Mouse (Mus musculus) stomach, postnatal 0 days (tissue): ENCODE measurements around the gene Garnl3. TPM values are rescaled to one million over a fixed set of nuclear protein-coding genes. Genes with fewer than 3 reads are reported as not detected.

Experiments used
- ATAC-seq: fragments of 200-750 bp; cut with Nextera tagmentation; 2 replicates; pipeline ENCODE4 v1.8.0; 2017; ENCODE audit not compliant: low FRiP score, low TSS enrichment
- DNase-seq: peaks from one replicate; pipeline ENCODE4 v3.0.0-alpha.2; 2016; ENCODE audit warnings: low spot score
- H3K27ac ChIP-seq: fragments of 300-500 bp; sonication (generic); replicated peaks from 2 replicates; pipeline ENCODE4 v1.5.1; 2014; ENCODE audit warnings: mild to moderate bottlenecking, control low read depth
- H3K27me3 ChIP-seq: fragments of 300-500 bp; sonication (generic); 2 replicates; pipeline ENCODE4 v1.6.1; 2014; ENCODE audit warnings: low read length; ENCODE audit not compliant: control insufficient read depth, insufficient read depth
- H3K36me3 ChIP-seq: fragments of 300-500 bp; sonication (generic); 2 replicates; pipeline ENCODE4 v1.6.1; 2014; ENCODE audit warnings: low read length, mixed read lengths; ENCODE audit not compliant: control insufficient read depth, insufficient read depth
- H3K4me1 ChIP-seq: fragments of 300-500 bp; sonication (generic); replicated peaks from 2 replicates; pipeline ENCODE4 v1.6.1; 2014; ENCODE audit warnings: antibody characterized with exemption; ENCODE audit not compliant: control insufficient read depth, insufficient read depth
- H3K4me2 ChIP-seq: fragments of 300-500 bp; sonication (generic); replicated peaks from 2 replicates; pipeline ENCODE4 v1.6.1; 2014; ENCODE audit warnings: low read depth, mild to moderate bottlenecking, control low read depth, moderate library complexity
- H3K4me3 ChIP-seq: fragments of 300-500 bp; sonication (generic); 2 replicates; pipeline ENCODE4 v1.5.1; 2014; ENCODE audit warnings: low read depth, low read length, control low read depth
- H3K9ac ChIP-seq: fragments of 300-500 bp; sonication (generic); 2 replicates; pipeline ENCODE4 v1.6.1; 2014; ENCODE audit warnings: mild to moderate bottlenecking, low read length, control low read depth, mixed read lengths
- H3K9me3 ChIP-seq: fragments of 300-500 bp; sonication (generic); 2 replicates; pipeline ENCODE4 v1.6.1; 2016; ENCODE audit warnings: low read length; ENCODE audit not compliant: control insufficient read depth
- CTCF ChIP-seq: IDR thresholded peaks from 2 replicates; pipeline ENCODE4 v1.5.1; 2016; ENCODE audit warnings: antibody characterized with exemption, low read depth, mild to moderate bottlenecking, moderate library complexity
- EP300 ChIP-seq: optimal IDR thresholded peaks from 2 replicates; pipeline ENCODE3; 2016; ENCODE audit warnings: antibody characterized with exemption
- WGBS: fragments of 180-500 bp; shearing (Covaris S2); extraction: QIAGEN DNeasy Blood & Tissue Kit; methylation state at CpG from one replicate; pipeline ENCODE4 v1.1.7; 2014; 5-methylcytosine and 5-hydroxymethylcytosine counted together
- polyA plus RNA-seq: library from polyadenylated mRNA; unstranded; fragments of >200 nt; fragmentation: Nextera tagmentation; extraction: Ambion mirVana; gene quantifications from 2 replicates; pipeline ENCODE4 v1.2.1, GENCODE M21; 2015

Garnl3 gene
- polyA plus RNA-seq, 1 experiment from 2014 or later: 5.6 TPM

- H3K36me3 ChIP-seq: 0 out of 2 replicates have a peak, but pooled peaks cover 3% of the 10 kb centered on the region
- TF ChIP-seq EP300 (no peak), CTCF (no peak)
These were observed 4.9 kb upstream of the Garnl3 start for GRCm38 (mm10) chr2:33136366-33136765.

GRCm38 (mm10) chr2:33134766-33135490, 3.5 kb upstream of the Garnl3 start:
- no peak for DNase-seq
- H3K9ac ChIP-seq: no peak overlapping the region
- no peaks in the 10 kb centered on the region for H3K27me3 ChIP-seq
- no peak overlapping the region for H3K4me3 ChIP-seq
- 0 out of 2 replicates have a peak, but pooled peaks cover 3% of the 10 kb centered on the region for H3K36me3 ChIP-seq
- H3K9me3 ChIP-seq: no peaks in the 10 kb centered on the region
- no peak overlapping the region for H3K27ac ChIP-seq
- no peak overlapping the region for H3K4me2 ChIP-seq
- 0 out of 2 replicates have a peak, but pooled peaks cover under 1% of the 10 kb centered on the region for H3K4me1 ChIP-seq
- no peak for TF ChIP-seq EP300
- TF ChIP-seq CTCF: no peak
- ATAC-seq: no peak
- 77% methylated on average over 7 of the region's 7 CpGs for WGBS

More at GRCm38 (mm10) chr2:33136366-33136765, 4.9 kb upstream of the Garnl3 start:
- no peak overlapping the region for H3K4me3 ChIP-seq
- H3K4me2 ChIP-seq: no peak overlapping the region
- H3K27ac ChIP-seq: no peak overlapping the region
- no peaks in the 10 kb centered on the region for H3K4me1 ChIP-seq
- ATAC-seq: no peak
- DNase-seq: no peak
- no peaks in the 10 kb centered on the region for H3K27me3 ChIP-seq
- no peaks in the 10 kb centered on the region for H3K9me3 ChIP-seq
- WGBS: 83% methylated on average over 6 of the region's 6 CpGs
- H3K9ac ChIP-seq: no peak overlapping the region

- 0 out of 2 replicates have a peak, but pooled peaks cover 1% of the 10 kb centered on the region for H3K36me3 ChIP-seq
- H3K4me1 ChIP-seq: 0 out of 2 replicates have a peak, but pooled peaks cover 3% of the 10 kb centered on the region
- no peaks in the 10 kb centered on the region for H3K9me3 ChIP-seq
- TF ChIP-seq EP300 (no peak), CTCF (no peak)
- no peak overlapping the region for H3K27ac ChIP-seq
- WGBS: 12% methylated on average over 7 of the region's 7 CpGs
- no peak overlapping the region for H3K4me3 ChIP-seq
- H3K27me3 ChIP-seq: no peaks in the 10 kb centered on the region
- no peak overlapping the region for H3K9ac ChIP-seq
- H3K4me2 ChIP-seq: no peak overlapping the region
- ATAC-seq (no peak), DNase-seq (no peak)
These were observed 852 bp upstream of the Garnl3 start for GRCm38 (mm10) chr2:33132306-33132705.

GRCm38 (mm10) chr2:33130526-33131483, 649 bp downstream of the Garnl3 start:
- Histone ChIP-seq H3K36me3 (no peaks in the 10 kb centered on the region), H3K27me3 (no peaks in the 10 kb centered on the region), H3K4me2 (peak overlapping the region; percentile 98), H3K9me3 (no peaks in the 10 kb centered on the region), H3K4me3 (peak overlapping the region; percentile 63), H3K4me1 (0 out of 2 replicates have a peak, but pooled peaks cover 3% of the 10 kb centered on the region), H3K9ac (peak overlapping the region; percentile 73), H3K27ac (peak overlapping the region; percentile 61)
- WGBS: under 1% methylated on average over 52 of the region's 55 CpGs
- peak; percentile 95 for ATAC-seq
- TF ChIP-seq EP300: no peak
- no peak for TF ChIP-seq CTCF
- peak; percentile 100 for DNase-seq

GRCm38 (mm10) chr2:33130141-33130525, 1.3 kb downstream of the Garnl3 start:
- Histone ChIP-seq H3K4me2 (peak overlapping the region; percentile 98), H3K4me1 (0 out of 2 replicates have a peak, but pooled peaks cover 3% of the 10 kb centered on the region), H3K9ac (peak overlapping the region; percentile 73), H3K27ac (peak overlapping the region; percentile 56; the same call in 1 of the 2 replicates), H3K36me3 (no peaks in the 10 kb centered on the region), H3K4me3 (peak overlapping the region; percentile 63), H3K27me3 (no peaks in the 10 kb centered on the region), H3K9me3 (no peaks in the 10 kb centered on the region)
- ATAC-seq (no peak; the same call in 1 of the 2 replicates), DNase-seq (no peak)
- TF ChIP-seq CTCF (peak; percentile 50), EP300 (no peak)
- under 1% methylated on average over 33 of the region's 33 CpGs for WGBS
